Mouse (Mus musculus): ENCODE results near the gene Lrrc74a. TPM values are rescaled to one million over a fixed set of nuclear protein-coding genes. Genes with fewer than 3 reads are reported as not detected.

The Lrrc74a gene
- polyA plus RNA-seq, 1 experiment from 2014 or later, result not detected

DNA sequence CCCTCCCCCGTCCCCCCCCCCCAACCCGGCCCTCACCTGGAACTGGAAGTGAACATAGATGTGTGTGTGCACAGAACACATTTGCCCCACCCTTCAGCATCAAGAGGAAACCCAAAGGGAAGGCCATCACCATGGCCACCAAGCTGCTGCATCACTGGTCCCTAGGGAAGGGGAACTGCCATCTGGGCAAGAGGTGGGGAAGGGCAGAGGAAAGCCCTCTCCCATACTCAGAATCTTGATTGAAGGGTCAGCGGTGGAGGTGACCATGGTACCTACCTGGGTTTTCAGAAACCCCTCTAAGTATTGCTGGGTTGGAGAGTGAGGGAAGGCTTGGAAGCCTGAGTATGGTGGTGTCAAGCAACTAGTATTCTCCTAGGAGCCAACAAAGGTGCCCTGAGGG, 68.7 kb downstream of the Lrrc74a start:
- WGBS, result 43% methylated on average over 3 of the region's 3 CpGs
- no peak overlapping the region for H3K4me3 ChIP-seq
- no peaks in the 10 kb centered on the region for H3K27me3 ChIP-seq
- H3K4me2 ChIP-seq (replicated peaks), result peak overlapping the region; percentile 41; the same call in 1 of the 2 replicates
- H3K9ac ChIP-seq, result no peak overlapping the region
- ATAC-seq (ENCODE audit: low FRiP score), result no peak
- no peaks in the 10 kb centered on the region for H3K9me3 ChIP-seq (replicated peaks)
- H3K4me1 ChIP-seq, result peaks cover 88% of the 10 kb centered on the region
- H3K27ac ChIP-seq, result peak overlapping the region; percentile 99
- no peaks in the 10 kb centered on the region for H3K36me3 ChIP-seq

DNA sequence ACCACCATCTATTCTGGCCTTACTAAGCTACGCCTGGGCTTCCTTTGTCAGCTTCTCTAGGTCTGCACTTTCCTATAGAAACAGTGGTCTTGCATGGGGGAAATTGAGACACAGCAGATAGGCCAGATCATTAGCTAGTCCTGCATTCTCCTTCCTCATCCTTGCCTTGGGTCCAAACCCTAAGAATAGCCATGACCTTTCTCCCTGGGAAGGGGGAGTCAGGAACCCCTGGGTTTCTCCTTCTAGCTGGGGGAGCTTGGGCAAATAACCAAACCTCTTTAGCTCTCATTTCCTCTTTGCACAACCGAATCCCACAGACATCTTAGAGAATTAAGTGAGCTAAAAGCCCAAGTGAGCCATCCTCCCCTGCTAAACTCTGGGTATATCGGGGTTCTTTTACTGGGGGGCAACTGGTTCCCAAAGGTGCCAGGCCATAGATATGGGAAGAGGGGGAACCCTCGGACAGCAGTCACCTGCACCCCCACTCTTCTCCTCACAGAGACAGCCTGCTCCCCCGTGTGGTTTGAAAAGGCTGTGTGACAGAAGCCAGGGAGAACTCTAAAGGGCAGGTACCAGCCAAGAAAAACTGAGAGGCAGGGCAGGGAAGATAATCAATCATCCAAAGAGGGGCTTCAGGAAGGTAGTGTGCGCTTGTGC, 69.6 kb downstream of the Lrrc74a start:
- H3K27me3 ChIP-seq, result no peaks in the 10 kb centered on the region
- H3K4me1 ChIP-seq, result peaks cover 97% of the 10 kb centered on the region
- H3K9me3 ChIP-seq (replicated peaks), result no peaks in the 10 kb centered on the region
- peak overlapping the region; percentile 99 for H3K27ac ChIP-seq
- H3K36me3 ChIP-seq, result no peaks in the 10 kb centered on the region
- H3K4me3 ChIP-seq, result no peak overlapping the region
- H3K4me2 ChIP-seq (replicated peaks), result no peak overlapping the region
- ATAC-seq (ENCODE audit: low FRiP score), result no peak
- WGBS, result 47% methylated on average over 6 of the region's 6 CpGs
- peak overlapping the region; percentile 29; the same call in 1 of the 2 replicates for H3K9ac ChIP-seq

- Histone ChIP-seq H3K4me3 (no peak overlapping the region), H3K36me3 (no peaks in the 10 kb centered on the region), H3K4me2 (replicated peaks) (no peak overlapping the region), H3K27me3 (no peaks in the 10 kb centered on the region), H3K27ac (peak overlapping the region; percentile 99), H3K4me1 (peaks cover 97% of the 10 kb centered on the region), H3K9ac (peak overlapping the region; percentile 29; the same call in 1 of the 2 replicates), H3K9me3 (replicated peaks) (no peaks in the 10 kb centered on the region)
- 24% methylated on average over 4 of the region's 4 CpGs for WGBS
- no peak for ATAC-seq (ENCODE audit: low FRiP score)
These were observed 70.1 kb downstream of the Lrrc74a start for GRCm38 (mm10) chr12:86804308-86804700.

GRCm38 (mm10) chr12:86804857-86805256, 70.7 kb downstream of the Lrrc74a start:
- Histone ChIP-seq H3K36me3 (no peaks in the 10 kb centered on the region), H3K4me3 (no peak overlapping the region), H3K4me2 (replicated peaks) (no peak overlapping the region), H3K27me3 (no peaks in the 10 kb centered on the region), H3K9ac (no peak overlapping the region), H3K27ac (peak overlapping the region; percentile 99), H3K4me1 (peaks cover 93% of the 10 kb centered on the region), H3K9me3 (replicated peaks) (no peaks in the 10 kb centered on the region)
- no peak for ATAC-seq (ENCODE audit: low FRiP score)
- 64% methylated on average over 2 of the region's 2 CpGs for WGBS

DNA sequence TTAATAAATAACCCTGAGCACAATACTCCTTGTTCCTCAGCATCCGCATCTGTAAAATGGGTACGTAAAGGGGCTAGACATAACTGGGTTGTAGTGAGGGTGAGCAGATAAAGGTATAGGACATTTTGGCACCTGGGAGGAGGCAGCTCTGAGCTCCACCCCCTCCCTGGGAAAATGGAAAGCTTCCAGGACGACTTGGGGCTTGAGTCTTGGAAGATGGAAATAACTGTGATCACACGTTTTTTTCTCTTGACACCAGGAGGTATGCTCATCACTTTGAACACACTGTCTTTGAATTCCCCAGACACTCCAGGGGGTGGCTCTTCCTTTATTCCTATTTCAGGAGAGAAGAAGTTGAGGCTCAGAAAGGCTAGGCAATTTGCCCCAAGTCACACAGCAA, 71.1 kb downstream of the Lrrc74a start:
- peak overlapping the region; percentile 98 for H3K27ac ChIP-seq
- H3K9me3 ChIP-seq (replicated peaks), result no peaks in the 10 kb centered on the region
- H3K9ac ChIP-seq, result no peak overlapping the region
- H3K4me1 ChIP-seq, result peaks cover 90% of the 10 kb centered on the region
- no peak overlapping the region for H3K4me3 ChIP-seq
- no peaks in the 10 kb centered on the region for H3K36me3 ChIP-seq
- ATAC-seq (ENCODE audit: low FRiP score), result no peak
- WGBS, result 66% methylated on average over 4 of the region's 4 CpGs
- H3K27me3 ChIP-seq, result no peaks in the 10 kb centered on the region
- H3K4me2 ChIP-seq (replicated peaks), result no peak overlapping the region

DNA sequence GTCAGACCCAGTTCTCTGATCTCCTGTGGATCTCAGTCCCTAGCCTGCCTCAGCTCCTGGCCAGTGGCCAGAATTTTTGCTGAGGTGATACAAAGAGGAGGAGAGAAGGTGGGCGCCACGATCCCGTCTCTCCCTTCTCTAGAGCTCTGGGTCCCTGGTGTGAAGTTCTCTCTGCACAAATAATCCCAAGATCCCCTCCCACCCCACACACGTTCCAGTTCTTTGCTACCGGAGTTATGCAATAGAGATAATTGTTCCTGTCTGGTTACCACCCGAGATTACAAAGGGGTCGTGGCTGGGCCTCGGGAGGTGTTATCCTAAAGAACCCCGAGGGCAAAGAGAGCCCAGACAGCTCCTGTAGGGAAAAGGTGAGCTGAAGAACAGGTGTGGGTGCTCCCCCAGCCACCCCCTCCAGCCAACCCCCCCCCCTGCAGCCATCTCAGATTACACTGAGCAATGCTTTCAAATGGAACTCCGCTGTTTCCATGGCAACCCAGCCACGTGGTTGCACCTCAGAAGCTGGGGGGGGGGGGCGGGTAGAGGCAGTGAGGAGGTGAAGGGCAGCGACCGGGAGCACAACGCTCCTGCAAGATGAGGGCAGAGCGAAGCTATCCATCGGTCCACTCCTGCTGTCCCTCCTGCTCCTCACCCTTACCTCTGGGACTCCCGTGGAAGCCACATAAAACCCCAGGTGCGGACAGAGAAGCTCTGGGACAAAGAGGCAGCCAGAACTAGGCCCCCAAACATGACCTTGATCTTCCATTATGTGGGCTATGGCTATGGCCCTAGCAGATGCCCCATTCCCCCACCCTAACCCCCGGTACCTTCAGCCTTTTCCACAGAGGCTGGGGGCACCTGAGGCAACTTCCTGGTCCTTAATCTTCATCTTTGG, 72.1 kb downstream of the Lrrc74a start:
- peak; percentile 15 for ATAC-seq (ENCODE audit: low FRiP score)
- no peak overlapping the region for H3K4me3 ChIP-seq
- no peaks in the 10 kb centered on the region for H3K9me3 ChIP-seq (replicated peaks)
- H3K27me3 ChIP-seq, result no peaks in the 10 kb centered on the region
- H3K36me3 ChIP-seq, result no peaks in the 10 kb centered on the region
- 1% methylated on average over 20 of the region's 20 CpGs for WGBS
- peak overlapping the region; percentile 98 for H3K27ac ChIP-seq
- H3K9ac ChIP-seq, result peak overlapping the region; percentile 1
- peak overlapping the region; percentile 43 for H3K4me2 ChIP-seq (replicated peaks)
- H3K4me1 ChIP-seq, result peaks cover 90% of the 10 kb centered on the region

DNA sequence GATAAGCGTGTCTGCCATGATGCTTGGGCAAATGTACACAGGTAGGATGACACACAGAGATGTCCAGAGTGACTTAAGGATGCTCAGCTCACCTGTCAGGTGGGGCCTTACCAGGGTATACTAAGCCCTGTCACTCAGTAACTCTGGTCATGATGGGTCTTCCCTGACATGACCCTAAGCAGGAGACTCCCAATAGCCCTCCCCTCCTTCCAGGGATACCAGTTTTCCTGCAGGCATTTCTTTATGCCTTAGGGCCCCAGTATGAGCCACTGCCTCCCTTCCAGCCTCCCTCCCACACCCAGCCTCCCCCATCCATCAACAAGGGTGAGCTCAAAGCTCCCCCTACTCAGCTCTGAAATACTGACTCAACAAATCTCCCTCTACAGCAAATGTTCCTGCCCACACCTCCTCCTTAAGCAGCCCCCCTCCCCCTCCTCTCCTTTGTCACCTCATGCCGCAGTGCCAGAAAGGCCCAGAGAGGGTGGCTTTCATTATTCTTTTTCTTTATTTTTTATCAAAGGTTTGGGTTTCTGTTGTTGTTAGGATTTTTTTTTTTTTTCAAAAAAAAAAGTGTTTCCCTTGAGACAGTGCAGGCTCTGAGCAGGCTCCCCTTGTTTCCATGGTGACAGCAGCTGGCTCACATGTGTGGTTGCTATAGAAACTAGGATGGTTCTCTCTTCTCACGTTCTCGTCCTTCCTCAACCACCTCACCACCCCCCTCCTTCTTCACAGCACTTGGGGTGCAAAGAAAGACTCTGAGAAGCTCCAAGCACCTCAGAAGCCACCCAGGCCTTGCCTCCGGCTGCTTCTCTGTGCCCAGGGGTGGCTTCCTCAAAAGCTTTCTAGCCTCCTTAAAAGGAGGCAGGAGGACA, 73.0 kb downstream of the Lrrc74a start:
- peak overlapping the region; percentile 18 for H3K9ac ChIP-seq
- no peaks in the 10 kb centered on the region for H3K27me3 ChIP-seq
- peaks cover 81% of the 10 kb centered on the region for H3K4me1 ChIP-seq
- 9% methylated on average over 5 of the region's 5 CpGs for WGBS
- H3K9me3 ChIP-seq (replicated peaks), result no peaks in the 10 kb centered on the region
- H3K27ac ChIP-seq, result peak overlapping the region; percentile 98
- no peak overlapping the region for H3K4me3 ChIP-seq
- no peaks in the 10 kb centered on the region for H3K36me3 ChIP-seq
- H3K4me2 ChIP-seq (replicated peaks), result peak overlapping the region; percentile 43
- peak; percentile 77 for ATAC-seq (ENCODE audit: low FRiP score)

DNA sequence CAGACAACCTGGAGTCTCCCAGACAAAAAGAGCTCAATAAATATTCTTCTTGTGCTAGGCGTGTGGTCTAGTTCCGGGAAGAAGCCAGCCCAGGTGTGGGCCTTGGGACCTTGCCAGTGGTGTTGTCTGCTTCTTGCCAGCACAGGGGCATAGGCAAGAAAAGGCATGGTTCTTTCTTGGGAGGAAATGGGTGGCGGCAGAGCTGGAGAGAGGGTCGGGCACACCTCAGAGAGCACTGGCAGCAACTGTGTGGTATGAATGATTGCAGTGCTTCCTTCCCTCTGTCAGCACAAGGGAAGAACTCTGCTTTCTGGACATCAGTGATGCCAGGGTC, 73.6 kb downstream of the Lrrc74a start:
- Histone ChIP-seq H3K9ac (0 out of 2 replicates have a peak overlapping the region, but pooled peaks have one; percentile 18), H3K36me3 (no peaks in the 10 kb centered on the region), H3K4me1 (peaks cover 77% of the 10 kb centered on the region), H3K27ac (peak overlapping the region; percentile 98), H3K4me2 (replicated peaks) (peak overlapping the region; percentile 43), H3K27me3 (no peaks in the 10 kb centered on the region), H3K4me3 (no peak overlapping the region), H3K9me3 (replicated peaks) (no peaks in the 10 kb centered on the region)
- ATAC-seq (ENCODE audit: low FRiP score), result no peak; the same call in 1 of the 2 replicates
- WGBS, result 31% methylated on average over 4 of the region's 4 CpGs

GRCm38 (mm10) chr12:86808856-86809255, 74.7 kb downstream of the Lrrc74a start:
- Histone ChIP-seq H3K4me1 (peaks cover 68% of the 10 kb centered on the region), H3K9ac (no peak overlapping the region), H3K4me3 (no peak overlapping the region), H3K27me3 (no peaks in the 10 kb centered on the region), H3K27ac (peak overlapping the region; percentile 98), H3K4me2 (replicated peaks) (no peak overlapping the region), H3K9me3 (replicated peaks) (no peaks in the 10 kb centered on the region), H3K36me3 (no peaks in the 10 kb centered on the region)
- 58% methylated on average over 4 of the region's 4 CpGs for WGBS
- ATAC-seq (ENCODE audit: low FRiP score), result no peak

DNA sequence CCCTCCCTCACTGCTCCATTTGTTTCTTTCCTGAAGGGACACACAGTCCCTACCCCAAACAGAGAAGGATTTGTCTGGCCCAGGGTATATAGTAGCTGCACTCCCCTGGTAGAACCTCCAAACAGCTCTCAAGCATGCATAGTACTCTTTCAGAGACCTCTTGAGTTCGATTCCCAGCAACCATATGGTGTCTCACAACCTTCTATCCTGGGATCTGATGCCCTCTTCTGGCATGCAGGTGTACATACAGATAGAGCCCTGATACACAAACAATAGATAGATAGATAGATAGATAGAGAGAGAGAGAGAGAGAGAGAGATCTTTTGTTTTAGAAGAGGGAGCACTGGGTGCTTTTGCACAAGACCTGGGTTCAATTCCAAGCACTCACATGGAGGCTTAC, 75.9 kb downstream of the Lrrc74a start:
- WGBS, result 88% methylated on average over 1 of the region's 1 CpGs
- Histone ChIP-seq H3K9ac (no peak overlapping the region), H3K27ac (0 out of 2 replicates have a peak overlapping the region, but pooled peaks have one; percentile 64), H3K4me3 (no peak overlapping the region), H3K4me2 (replicated peaks) (no peak overlapping the region), H3K4me1 (peaks cover 64% of the 10 kb centered on the region), H3K36me3 (no peaks in the 10 kb centered on the region), H3K27me3 (no peaks in the 10 kb centered on the region), H3K9me3 (replicated peaks) (no peaks in the 10 kb centered on the region)
- no peak for ATAC-seq (ENCODE audit: low FRiP score)

GRCm38 (mm10) chr12:86810725-86811444, 76.7 kb downstream of the Lrrc74a start:
- H3K27me3 ChIP-seq, result no peaks in the 10 kb centered on the region
- no peaks in the 10 kb centered on the region for H3K36me3 ChIP-seq
- H3K4me3 ChIP-seq, result no peak overlapping the region
- peaks cover 66% of the 10 kb centered on the region for H3K4me1 ChIP-seq
- peak overlapping the region; percentile 64 for H3K27ac ChIP-seq
- H3K4me2 ChIP-seq (replicated peaks), result no peak overlapping the region
- H3K9me3 ChIP-seq (replicated peaks), result no peaks in the 10 kb centered on the region
- H3K9ac ChIP-seq, result no peak overlapping the region
- no peak for ATAC-seq (ENCODE audit: low FRiP score)
- 55% methylated on average over 11 of the region's 11 CpGs for WGBS
